Mouse (Mus musculus): ENCODE results near the gene Mapk1ip1l. TPM values are rescaled to one million over a fixed set of nuclear protein-coding genes. Genes with fewer than 3 reads are reported as not detected.
A peak's percentile ranks its signal among the peaks of the same experiment; 100 is the strongest.

Mapk1ip1l gene
- polyA plus RNA-seq, 1 experiment = 106 TPM

DNA sequence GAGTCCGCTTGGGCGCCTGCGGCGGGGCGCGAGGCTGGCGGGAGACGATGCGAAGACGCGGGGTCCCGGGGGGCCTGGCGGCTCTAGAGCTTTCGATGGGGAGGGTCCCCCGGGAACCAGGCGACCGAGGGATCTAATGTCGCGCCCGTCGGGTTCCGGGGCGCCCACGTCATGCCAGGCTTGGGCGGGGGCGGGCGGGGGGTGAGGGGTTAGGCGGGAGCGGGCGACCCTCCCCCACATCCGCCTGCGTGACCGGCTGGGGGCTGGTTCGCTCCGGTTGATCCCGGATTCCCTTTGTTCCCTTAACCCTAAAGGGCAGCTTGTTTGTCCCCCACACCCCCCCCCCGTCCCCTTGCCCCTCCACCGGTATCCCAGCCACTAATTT, 334 bp downstream of the Mapk1ip1l start:
- peak overlapping the region; percentile 59 for H3K27ac ChIP-seq (ENCODE audit: control insufficient read depth, insufficient read depth, low read length)
- 0 out of 2 replicates have a peak, but pooled peaks cover 3% of the 10 kb centered on the region for H3K36me3 ChIP-seq (ENCODE audit: control insufficient read depth, insufficient read depth, low read length)
- H3K4me1 ChIP-seq (replicated peaks; ENCODE audit: control insufficient read depth, insufficient read depth, low read length) = 0 out of 2 replicates have a peak, but pooled peaks cover 5% of the 10 kb centered on the region
- TF ChIP-seq CTCF (IDR thresholded peaks at IDR 0.05; ENCODE audit: borderline replicate concordance, control insufficient read depth, extremely low read depth, insufficient read depth, low read length, poor library complexity) = no peak
- no peak for TF ChIP-seq POLR2A (IDR thresholded peaks at IDR 0.05; ENCODE audit: control insufficient read depth, extremely low read depth, insufficient read depth, low read length, poor library complexity)
- no peaks in the 10 kb centered on the region for H3K27me3 ChIP-seq (ENCODE audit: control insufficient read depth, insufficient read depth, low read length)
- DNase-seq = no peak
- peak overlapping the region; percentile 96 for H3K4me3 ChIP-seq (ENCODE audit: control insufficient read depth, insufficient read depth, low read length)
- WGBS = 1% methylated on average over 38 of the region's 38 CpGs

- peak; percentile 36 for DNase-seq
- H3K36me3 ChIP-seq (ENCODE audit: control insufficient read depth, insufficient read depth, low read length) = 0 out of 2 replicates have a peak, but pooled peaks cover 3% of the 10 kb centered on the region
- WGBS = under 1% methylated on average over 15 of the region's 15 CpGs
- peak overlapping the region; percentile 96 for H3K4me3 ChIP-seq (ENCODE audit: control insufficient read depth, insufficient read depth, low read length)
- no peaks in the 10 kb centered on the region for H3K27me3 ChIP-seq (ENCODE audit: control insufficient read depth, insufficient read depth, low read length)
- peak overlapping the region; percentile 59; the same call in 1 of the 2 replicates for H3K27ac ChIP-seq (ENCODE audit: control insufficient read depth, insufficient read depth, low read length)
- TF ChIP-seq POLR2A (IDR thresholded peaks at IDR 0.05; ENCODE audit: control insufficient read depth, extremely low read depth, insufficient read depth, low read length, poor library complexity) = no peak
- TF ChIP-seq CTCF (IDR thresholded peaks at IDR 0.05; ENCODE audit: borderline replicate concordance, control insufficient read depth, extremely low read depth, insufficient read depth, low read length, poor library complexity) = no peak
- 0 out of 2 replicates have a peak, but pooled peaks cover 5% of the 10 kb centered on the region for H3K4me1 ChIP-seq (replicated peaks; ENCODE audit: control insufficient read depth, insufficient read depth, low read length)
Observed at GRCm38 (mm10) chr14:47298819-47299261, 774 bp downstream of the Mapk1ip1l start.

- Histone ChIP-seq H3K27ac (ENCODE audit: control insufficient read depth, insufficient read depth, low read length) (no peak overlapping the region), H3K27me3 (ENCODE audit: control insufficient read depth, insufficient read depth, low read length) (no peaks in the 10 kb centered on the region), H3K4me3 (ENCODE audit: control insufficient read depth, insufficient read depth, low read length) (no peak overlapping the region), H3K4me1 (replicated peaks; ENCODE audit: control insufficient read depth, insufficient read depth, low read length) (0 out of 2 replicates have a peak, but pooled peaks cover 5% of the 10 kb centered on the region), H3K36me3 (ENCODE audit: control insufficient read depth, insufficient read depth, low read length) (0 out of 2 replicates have a peak, but pooled peaks cover 3% of the 10 kb centered on the region)
- 91% methylated on average over 14 of the region's 14 CpGs for WGBS
- no peak for DNase-seq
- TF ChIP-seq POLR2A (IDR thresholded peaks at IDR 0.05; ENCODE audit: control insufficient read depth, extremely low read depth, insufficient read depth, low read length, poor library complexity) (no peak), CTCF (IDR thresholded peaks at IDR 0.05; ENCODE audit: borderline replicate concordance, control insufficient read depth, extremely low read depth, insufficient read depth, low read length, poor library complexity) (no peak)
Observed at GRCm38 (mm10) chr14:47302885-47303680, 5.0 kb downstream of the Mapk1ip1l start.

DNA sequence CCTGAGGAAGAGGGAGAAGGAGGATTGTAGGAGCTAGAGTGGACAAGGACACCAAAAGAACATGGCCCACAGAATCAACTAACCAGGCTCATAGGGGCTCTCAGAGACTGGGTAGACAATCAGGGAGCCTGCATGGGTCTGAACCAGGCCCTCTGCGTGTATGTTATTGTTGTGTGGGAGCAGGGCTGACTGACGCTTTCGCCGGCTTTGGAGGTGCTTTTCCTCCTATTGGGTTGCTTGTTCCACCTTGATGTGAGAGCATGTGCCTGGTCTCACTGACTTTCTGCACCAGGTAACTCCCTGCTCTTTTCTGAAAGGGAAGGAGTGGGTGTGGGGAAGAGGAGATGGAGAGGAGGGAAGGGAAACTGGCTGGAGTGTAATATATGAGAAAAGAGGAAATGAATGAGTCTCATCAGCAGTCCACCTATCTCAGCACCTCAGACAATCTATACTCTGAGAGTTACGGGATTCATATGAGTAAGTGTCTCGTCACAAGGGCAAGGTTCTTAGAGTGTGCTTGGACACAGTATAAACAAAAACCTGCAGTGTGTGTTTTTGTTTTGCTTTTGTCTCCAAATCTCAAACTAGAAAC, 6.8 kb downstream of the Mapk1ip1l start:
- no peak for DNase-seq
- H3K27me3 ChIP-seq (ENCODE audit: control insufficient read depth, insufficient read depth, low read length) = no peaks in the 10 kb centered on the region
- TF ChIP-seq CTCF (IDR thresholded peaks at IDR 0.05; ENCODE audit: borderline replicate concordance, control insufficient read depth, extremely low read depth, insufficient read depth, low read length, poor library complexity) (no peak), POLR2A (IDR thresholded peaks at IDR 0.05; ENCODE audit: control insufficient read depth, extremely low read depth, insufficient read depth, low read length, poor library complexity) (no peak)
- no peak overlapping the region for H3K27ac ChIP-seq (ENCODE audit: control insufficient read depth, insufficient read depth, low read length)
- peaks cover 15% of the 10 kb centered on the region; the same call in 1 of the 2 replicates for H3K36me3 ChIP-seq (ENCODE audit: control insufficient read depth, insufficient read depth, low read length)
- 0 out of 2 replicates have a peak, but pooled peaks cover under 1% of the 10 kb centered on the region for H3K4me1 ChIP-seq (replicated peaks; ENCODE audit: control insufficient read depth, insufficient read depth, low read length)
- H3K4me3 ChIP-seq (ENCODE audit: control insufficient read depth, insufficient read depth, low read length) = no peak overlapping the region
- 94% methylated on average over 6 of the region's 6 CpGs for WGBS

GRCm38 (mm10) chr14:47305933-47306332, 7.9 kb downstream of the Mapk1ip1l start:
- Histone ChIP-seq H3K4me1 (replicated peaks; ENCODE audit: control insufficient read depth, insufficient read depth, low read length) (no peaks in the 10 kb centered on the region), H3K27me3 (ENCODE audit: control insufficient read depth, insufficient read depth, low read length) (no peaks in the 10 kb centered on the region), H3K36me3 (ENCODE audit: control insufficient read depth, insufficient read depth, low read length) (peaks cover 25% of the 10 kb centered on the region), H3K27ac (ENCODE audit: control insufficient read depth, insufficient read depth, low read length) (no peak overlapping the region), H3K4me3 (ENCODE audit: control insufficient read depth, insufficient read depth, low read length) (no peak overlapping the region)
- 89% methylated on average over 4 of the region's 4 CpGs for WGBS
- TF ChIP-seq POLR2A (IDR thresholded peaks at IDR 0.05; ENCODE audit: control insufficient read depth, extremely low read depth, insufficient read depth, low read length, poor library complexity) (no peak), CTCF (IDR thresholded peaks at IDR 0.05; ENCODE audit: borderline replicate concordance, control insufficient read depth, extremely low read depth, insufficient read depth, low read length, poor library complexity) (no peak)
- no peak for DNase-seq

DNA sequence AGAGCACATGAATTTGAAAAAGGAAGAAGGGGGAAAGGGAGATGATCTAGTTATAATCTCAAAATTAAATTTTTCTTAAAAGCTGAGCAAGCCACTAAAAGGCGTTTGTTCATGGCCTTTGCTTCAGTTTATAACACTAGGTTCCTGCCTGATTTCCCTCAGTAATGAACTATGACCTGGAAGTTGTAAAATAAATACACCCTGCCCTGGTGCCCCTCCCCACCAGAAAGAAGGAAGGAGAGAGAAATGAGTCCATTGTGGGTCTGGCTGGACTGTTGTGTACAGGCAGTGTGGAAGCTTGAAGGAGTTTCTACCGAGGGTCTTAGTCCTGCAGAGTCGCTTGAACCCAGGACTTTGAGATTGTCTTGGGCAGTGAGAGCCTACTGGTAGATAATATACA, 9.6 kb downstream of the Mapk1ip1l start:
- Histone ChIP-seq H3K36me3 (ENCODE audit: control insufficient read depth, insufficient read depth, low read length) (peaks cover 41% of the 10 kb centered on the region), H3K27ac (ENCODE audit: control insufficient read depth, insufficient read depth, low read length) (no peak overlapping the region), H3K27me3 (ENCODE audit: control insufficient read depth, insufficient read depth, low read length) (no peaks in the 10 kb centered on the region), H3K4me1 (replicated peaks; ENCODE audit: control insufficient read depth, insufficient read depth, low read length) (no peaks in the 10 kb centered on the region), H3K4me3 (ENCODE audit: control insufficient read depth, insufficient read depth, low read length) (no peak overlapping the region)
- 93% methylated on average over 3 of the region's 3 CpGs for WGBS
- TF ChIP-seq POLR2A (IDR thresholded peaks at IDR 0.05; ENCODE audit: control insufficient read depth, extremely low read depth, insufficient read depth, low read length, poor library complexity) (no peak), CTCF (IDR thresholded peaks at IDR 0.05; ENCODE audit: borderline replicate concordance, control insufficient read depth, extremely low read depth, insufficient read depth, low read length, poor library complexity) (no peak)
- DNase-seq = no peak

Data from thymus, adult 2 months (tissue).